Mouse (Mus musculus) thymus, adult 18-20 months (tissue): Measurements from ENCODE around the gene Styk1.
"Not testable (repeated sequence)": the region's sequence is repeated elsewhere in the genome, so short reads cannot be mapped to it uniquely, and the experiment has no call there.

Experiments
- DNase-seq, 2 experiments: peaks; one replicate each; pipeline ENCODE4 v3.0.0; 2022; ENCODE audit warnings: mixed read lengths in 2 of 2

Gene Styk1

DNA sequence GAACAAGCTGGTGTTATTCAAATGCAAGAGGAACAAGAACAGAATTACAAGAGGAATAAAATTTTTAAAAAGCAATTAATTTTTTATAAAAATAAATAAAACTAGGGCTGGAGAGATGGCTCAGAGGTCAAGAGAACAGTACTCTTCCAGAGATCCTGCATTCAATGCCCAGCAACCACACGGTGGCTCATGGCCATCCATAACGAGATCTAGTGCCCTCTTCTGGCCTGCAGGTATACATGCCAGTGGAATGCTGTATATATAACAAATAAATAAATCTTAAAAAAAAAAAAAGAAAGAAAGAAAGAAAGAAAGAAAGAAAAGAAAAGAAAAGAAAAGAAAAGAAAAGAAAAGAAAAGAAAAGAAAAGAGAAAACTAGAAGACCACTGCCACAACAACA, 63.0 kb downstream of the Styk1 start:
- DNase-seq, result no peak

DNA sequence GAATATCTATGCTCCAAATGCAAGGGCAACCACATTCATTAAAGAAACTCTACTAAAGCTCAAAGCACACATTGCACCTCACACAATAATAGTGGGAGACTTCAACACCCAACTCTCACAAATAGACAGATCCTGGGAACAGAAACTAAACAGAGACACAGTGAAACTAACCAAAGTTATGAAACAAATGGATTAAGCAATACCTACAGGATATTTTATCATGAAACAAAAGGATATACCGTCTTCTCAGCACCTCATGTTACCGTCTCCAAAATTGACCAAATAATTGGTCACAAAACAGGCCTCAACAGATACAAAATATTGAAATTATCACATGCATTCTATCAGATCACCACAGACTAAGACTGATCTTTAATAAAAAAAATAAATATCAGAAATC, 75.2 kb downstream of the Styk1 start:
- not testable (repeated sequence) for DNase-seq

DNA sequence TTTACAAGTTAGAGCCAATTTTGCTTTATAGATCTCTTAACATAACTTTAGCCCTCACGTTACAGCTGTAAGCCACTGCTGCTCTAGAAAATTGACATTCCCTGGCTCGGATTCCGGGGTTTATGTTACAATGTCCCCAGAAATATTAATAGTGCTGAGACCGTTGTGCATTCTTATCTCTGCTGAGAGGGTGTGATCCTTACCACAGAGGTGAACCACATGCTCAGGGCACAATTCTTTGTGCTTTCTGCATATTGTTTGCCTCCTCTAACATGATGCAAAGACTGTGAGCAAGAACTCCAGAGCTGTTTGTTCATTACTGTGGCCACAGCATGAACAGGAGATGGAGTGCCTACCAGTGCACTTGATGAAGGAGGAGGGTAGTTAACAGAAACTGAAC, 76.7 kb downstream of the Styk1 start:
- no peak for DNase-seq

DNA sequence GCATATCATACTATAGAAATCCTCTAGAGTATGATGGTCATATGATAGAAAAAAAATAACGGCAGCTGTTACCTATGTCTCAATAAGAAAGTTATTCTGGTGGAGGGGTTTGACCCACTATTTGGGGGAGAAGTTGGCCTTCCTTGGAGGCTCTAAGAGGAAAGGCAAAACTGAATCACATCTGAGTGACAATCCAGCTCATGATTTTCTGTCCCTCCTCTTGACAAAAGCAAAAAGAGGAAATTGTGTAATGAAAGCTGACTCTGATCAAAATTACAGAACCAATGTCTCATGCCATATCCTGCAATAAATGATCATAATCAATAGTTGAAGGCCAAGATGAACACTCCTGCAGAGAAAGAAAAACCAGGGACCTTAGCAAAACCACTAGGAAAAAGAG, 81.1 kb downstream of the Styk1 start:
- no peak for DNase-seq

DNA sequence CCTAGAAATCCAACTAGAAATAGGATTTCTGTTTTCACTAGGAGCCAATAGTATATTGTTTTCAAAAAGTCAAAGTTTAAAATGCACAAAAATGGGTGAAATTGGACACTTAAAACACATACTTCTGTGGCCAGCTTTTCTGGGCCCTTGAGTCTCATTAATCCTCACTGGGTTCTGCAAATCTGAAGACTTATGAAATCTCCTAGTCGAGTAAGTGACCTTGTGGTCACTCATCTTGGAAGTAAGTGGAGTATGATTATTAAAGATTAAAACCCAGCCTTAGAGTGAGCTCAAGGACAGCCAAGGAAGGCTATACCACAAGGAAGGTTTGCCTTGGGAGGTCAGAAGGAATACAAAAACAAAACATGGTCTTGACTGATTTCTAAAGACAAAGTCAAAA, 83.1 kb downstream of the Styk1 start:
- DNase-seq, result no peak

DNA sequence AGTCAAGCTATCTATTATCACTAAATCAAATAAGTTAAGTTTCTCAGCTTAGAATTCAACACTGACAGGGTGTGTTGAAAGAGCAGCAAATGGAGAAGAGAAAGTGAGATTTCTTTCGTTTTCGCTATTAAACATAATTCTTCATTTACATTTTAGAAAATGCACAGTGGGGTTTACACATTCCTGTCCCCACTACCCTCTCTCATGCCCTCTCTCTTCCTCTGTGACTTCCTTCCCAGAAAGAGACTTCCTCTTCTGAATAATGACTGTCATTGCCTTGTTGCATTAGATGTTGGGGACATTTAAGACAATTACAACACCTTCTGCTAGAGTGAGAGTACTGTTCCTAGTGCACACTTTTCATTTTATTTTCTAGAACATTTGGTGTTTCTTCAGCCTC, 83.8 kb downstream of the Styk1 start:
- DNase-seq, result no peak

DNA sequence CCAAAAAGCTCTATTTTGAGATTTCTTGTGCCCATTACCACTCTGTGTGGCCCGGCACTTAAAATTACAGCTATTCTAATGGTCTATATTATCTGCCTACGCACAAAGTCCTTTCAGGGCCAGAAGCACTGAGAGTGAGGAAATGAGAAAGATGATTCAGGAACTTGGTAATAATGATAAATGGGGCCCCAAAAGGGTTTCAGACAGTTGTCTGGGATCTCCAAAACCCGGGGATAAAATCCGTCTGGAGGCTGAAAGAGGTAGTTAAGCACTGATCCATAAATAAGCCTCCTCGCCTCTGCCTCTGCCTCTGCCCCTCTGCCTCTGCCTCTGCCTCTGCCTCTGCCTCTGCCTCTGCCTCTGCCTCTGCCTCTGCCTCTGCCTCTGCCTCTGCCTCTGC, 89.2 kb downstream of the Styk1 start:
- DNase-seq, result no peak

DNA sequence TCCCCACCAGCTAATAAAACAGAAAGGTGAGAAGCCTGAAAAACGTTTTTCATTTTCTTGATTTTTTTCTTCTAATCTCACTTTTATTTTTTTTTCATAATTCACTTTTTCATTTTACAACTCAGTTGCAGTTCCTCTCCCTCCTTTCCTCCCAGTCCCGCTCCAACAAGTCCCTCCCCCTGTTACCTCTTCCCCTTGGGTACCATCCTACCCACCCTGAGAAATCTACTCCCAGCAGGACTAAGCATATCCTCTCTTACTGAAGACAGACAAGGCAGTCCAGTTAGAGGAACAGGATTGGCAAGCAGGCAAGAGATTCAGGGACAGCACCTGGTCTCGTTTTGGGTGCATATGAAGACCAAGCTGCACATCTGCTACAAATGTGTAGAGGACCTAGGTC, 90.6 kb downstream of the Styk1 start:
- DNase-seq, result no peak

DNA sequence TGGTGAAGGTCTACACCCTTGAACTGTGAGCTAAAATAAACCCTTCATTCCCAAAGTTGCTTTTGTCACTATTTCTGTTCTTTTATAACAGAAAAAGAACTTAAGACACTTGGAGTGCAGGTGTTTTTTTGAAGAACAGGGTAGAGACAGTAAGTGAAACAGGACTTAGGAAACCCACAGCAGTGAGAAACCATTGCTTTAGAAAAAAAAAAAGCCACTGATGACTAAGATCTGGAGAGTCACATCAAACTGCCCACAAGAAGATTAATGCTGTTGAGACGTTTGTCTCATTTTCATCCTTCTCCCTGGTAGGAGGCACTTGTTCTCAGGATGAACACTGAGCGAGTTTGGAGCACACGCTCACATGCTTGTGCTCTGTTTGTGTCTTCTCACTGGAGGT, 91.4 kb downstream of the Styk1 start:
- no peak for DNase-seq
